ENCODE assay signal across 20 mouse cellular contexts in genomic region chr7:114822736-114823135, GRCm38 (mm10).
"Had no signal": no experiment of that assay in that cellular context is flagged by ENCODE, and none has a peak within 500 bp of the region (broad histone marks: within the 10 kb centered on the region; RNA-seq: fewer than 3 reads in every experiment).

No protein-coding gene starts in this region.

- H3K4me2 ChIP-seq: intestine, embryonic 15.5 days; limb, embryonic 13.5 days; liver, embryonic 12.5 days; liver, embryonic 15.5 days; lung, embryonic 15.5 days; midbrain, embryonic 13.5 days; neural tube, embryonic 12.5 days had no signal

- H3K27ac ChIP-seq: intestine, embryonic 15.5 days; limb, embryonic 10.5 days; limb, embryonic 13.5 days; liver, embryonic 12.5 days; liver, embryonic 15.5 days; lung, embryonic 15.5 days; midbrain, embryonic 10.5 days; midbrain, embryonic 13.5 days; neural tube, embryonic 12.5 days had no signal

- H3K4me1 ChIP-seq: intestine, embryonic 15.5 days; liver, embryonic 12.5 days; liver, embryonic 15.5 days; midbrain, embryonic 10.5 days; midbrain, embryonic 13.5 days; neural tube, embryonic 12.5 days had no signal

- H3K27me3 ChIP-seq: intestine, embryonic 15.5 days; liver, embryonic 12.5 days; liver, embryonic 15.5 days; lung, embryonic 15.5 days; midbrain, embryonic 13.5 days; neural tube, embryonic 12.5 days had no signal

- DNase-seq: liver; lung, adult 18-20 months; lung, postnatal 10 days; lung, postnatal 36 days; retina, postnatal 1 day; right cerebral cortex, postnatal 25 days; spleen, adult 18-20 months; thymus, adult 18-20 months; thymus, postnatal 14 days; thymus, postnatal 4 days had no signal

- H3K36me3 ChIP-seq: intestine, embryonic 15.5 days; limb, embryonic 10.5 days; limb, embryonic 13.5 days; liver, embryonic 12.5 days; liver, embryonic 15.5 days; lung, embryonic 15.5 days; midbrain, embryonic 10.5 days; midbrain, embryonic 13.5 days; neural tube, embryonic 12.5 days had no signal

- H3K9ac ChIP-seq: intestine, embryonic 15.5 days; limb, embryonic 13.5 days; liver, embryonic 12.5 days; liver, embryonic 15.5 days; lung, embryonic 15.5 days; midbrain, embryonic 13.5 days; neural tube, embryonic 12.5 days had no signal

- H3K9me3 ChIP-seq: intestine, embryonic 15.5 days; limb, embryonic 10.5 days; limb, embryonic 13.5 days; liver, embryonic 12.5 days; liver, embryonic 15.5 days; lung, embryonic 15.5 days; midbrain, embryonic 10.5 days; midbrain, embryonic 13.5 days; neural tube, embryonic 12.5 days had no signal

- ATAC-seq: intestine, embryonic 15.5 days; liver, embryonic 12.5 days; midbrain, embryonic 13.5 days had no signal

- H3K4me3 ChIP-seq: intestine, embryonic 15.5 days; limb, embryonic 10.5 days; limb, embryonic 13.5 days; liver, embryonic 12.5 days; liver, embryonic 15.5 days; lung, embryonic 15.5 days; megakaryocyte, embryonic 14.5 days; midbrain, embryonic 10.5 days; midbrain, embryonic 13.5 days; neural tube, embryonic 12.5 days had no signal
